Mouse (Mus musculus) embryonic facial prominence, embryonic 13.5 days (tissue): ENCODE results near the gene Iars. TPM values are rescaled to one million over a fixed set of nuclear protein-coding genes. Genes with fewer than 3 reads are reported as not detected.
"Not testable (repeated sequence)": the region's sequence is repeated elsewhere in the genome, so short reads cannot be mapped to it uniquely, and the experiment has no call there.

ENCODE experiments used
- ATAC-seq: fragments of 200-750 bp; cut with Nextera tagmentation; 2 replicates; pipeline ENCODE4 v1.8.0; 2017; ENCODE audit warnings: low read depth; ENCODE audit not compliant: insufficient number of reproducible peaks, insufficient read depth, low FRiP score, low TSS enrichment
- H3K27ac ChIP-seq: fragments of 300-500 bp; sonication (generic); 2 replicates; pipeline ENCODE4 v1.5.1; 2015; ENCODE audit warnings: moderate library complexity, mild to moderate bottlenecking, inconsistent platforms
- H3K27me3 ChIP-seq: fragments of 300-500 bp; sonication (generic); 2 replicates; pipeline ENCODE4 v1.6.1; 2015; ENCODE audit warnings: mild to moderate bottlenecking, inconsistent platforms
- H3K36me3 ChIP-seq: fragments of 300-500 bp; sonication (generic); 2 replicates; pipeline ENCODE4 v1.6.1; 2015; ENCODE audit warnings: mild to moderate bottlenecking, inconsistent platforms
- H3K4me1 ChIP-seq: fragments of 300-500 bp; sonication (generic); 2 replicates; pipeline ENCODE4 v1.6.1; 2015; ENCODE audit warnings: inconsistent platforms
- H3K4me2 ChIP-seq: fragments of 300-500 bp; sonication (generic); 2 replicates; pipeline ENCODE4 v1.6.1; 2015; ENCODE audit warnings: moderate library complexity, mild to moderate bottlenecking, inconsistent platforms
- H3K4me3 ChIP-seq: fragments of 300-500 bp; sonication (generic); 2 replicates; pipeline ENCODE4 v1.5.1; 2015; ENCODE audit warnings: mild to moderate bottlenecking, inconsistent platforms
- H3K9ac ChIP-seq: fragments of 300-500 bp; sonication (generic); 2 replicates; pipeline ENCODE4 v1.6.1; 2015; ENCODE audit warnings: mild to moderate bottlenecking, inconsistent platforms
- H3K9me3 ChIP-seq: fragments of 300-500 bp; sonication (generic); 2 replicates; pipeline ENCODE4 v1.6.1; 2016; ENCODE audit warnings: inconsistent platforms
- WGBS: fragments of 180-500 bp; shearing (Covaris S2); methylation state at CpG from one replicate; pipeline ENCODE4 v1.1.7; 2015; ENCODE audit warnings: mixed read lengths; 5-methylcytosine and 5-hydroxymethylcytosine counted together
- polyA plus RNA-seq: library from polyadenylated mRNA; unstranded; fragments of >200 nt; fragmentation: Nextera tagmentation; extraction: Ambion mirVana; gene quantifications from 2 replicates; pipeline ENCODE4 v1.2.1, GENCODE M21; 2015

Gene Iars
- polyA plus RNA-seq, 1 experiment from 2014 or later: 66.6 TPM

GRCm38 (mm10) chr13:49741285-49742040 lies 59.6 kb downstream of the Iars start:
- no peak overlapping the region for H3K4me2 ChIP-seq
- no peak for ATAC-seq
- H3K36me3 ChIP-seq: no peaks in the 10 kb centered on the region; the same call in 1 of the 2 replicates
- H3K4me1 ChIP-seq: no peaks in the 10 kb centered on the region
- H3K9ac ChIP-seq: no peak overlapping the region
- no peaks in the 10 kb centered on the region for H3K27me3 ChIP-seq
- no peaks in the 10 kb centered on the region for H3K9me3 ChIP-seq
- no peak overlapping the region for H3K27ac ChIP-seq
- 92% methylated on average over 16 of the region's 16 CpGs for WGBS
- no peak overlapping the region for H3K4me3 ChIP-seq

GRCm38 (mm10) chr13:49756591-49756990 lies 74.7 kb downstream of the Iars start:
- WGBS: 90% methylated on average over 9 of the region's 9 CpGs
- H3K4me2 ChIP-seq: no peak overlapping the region
- no peaks in the 10 kb centered on the region for H3K27me3 ChIP-seq
- H3K9me3 ChIP-seq: no peaks in the 10 kb centered on the region
- 0 out of 2 replicates have a peak, but pooled peaks cover 3% of the 10 kb centered on the region for H3K4me1 ChIP-seq
- H3K9ac ChIP-seq: no peak overlapping the region
- H3K36me3 ChIP-seq: no peaks in the 10 kb centered on the region
- no peak for ATAC-seq
- H3K27ac ChIP-seq: no peak overlapping the region
- no peak overlapping the region for H3K4me3 ChIP-seq

GRCm38 (mm10) chr13:49757966-49758365 lies 76.1 kb downstream of the Iars start:
- no peak overlapping the region for H3K9ac ChIP-seq
- no peaks in the 10 kb centered on the region for H3K27me3 ChIP-seq
- H3K4me1 ChIP-seq: 0 out of 2 replicates have a peak, but pooled peaks cover 3% of the 10 kb centered on the region
- no peak overlapping the region for H3K4me2 ChIP-seq
- no peak overlapping the region for H3K27ac ChIP-seq
- H3K9me3 ChIP-seq: no peaks in the 10 kb centered on the region
- no peak for ATAC-seq
- no peak overlapping the region for H3K4me3 ChIP-seq
- WGBS: 80% methylated on average over 4 of the region's 4 CpGs
- H3K36me3 ChIP-seq: no peaks in the 10 kb centered on the region

GRCm38 (mm10) chr13:49760675-49761074 lies 78.8 kb downstream of the Iars start:
- no peaks in the 10 kb centered on the region for H3K27me3 ChIP-seq
- no peak overlapping the region for H3K4me3 ChIP-seq
- H3K9me3 ChIP-seq: no peaks in the 10 kb centered on the region
- no peaks in the 10 kb centered on the region for H3K36me3 ChIP-seq
- H3K9ac ChIP-seq: no peak overlapping the region
- no peak overlapping the region for H3K4me2 ChIP-seq
- no peak overlapping the region for H3K27ac ChIP-seq
- WGBS: 57% methylated on average over 1 of the region's 1 CpGs
- ATAC-seq: no peak
- 0 out of 2 replicates have a peak, but pooled peaks cover 3% of the 10 kb centered on the region for H3K4me1 ChIP-seq

- Histone ChIP-seq H3K36me3 (no peaks in the 10 kb centered on the region), H3K4me1 (0 out of 2 replicates have a peak, but pooled peaks cover 3% of the 10 kb centered on the region), H3K4me3 (no peak overlapping the region), H3K27ac (no peak overlapping the region), H3K4me2 (no peak overlapping the region), H3K27me3 (no peaks in the 10 kb centered on the region), H3K9ac (no peak overlapping the region), H3K9me3 (no peaks in the 10 kb centered on the region)
- no peak for ATAC-seq
- 91% methylated on average over 14 of the region's 14 CpGs for whole genome bisulfite sequencing
Observed at GRCm38 (mm10) chr13:49762208-49762607, 80.3 kb downstream of the Iars start.

GRCm38 (mm10) chr13:49765306-49765705 lies 83.4 kb downstream of the Iars start:
- 92% methylated on average over 8 of the region's 8 CpGs for WGBS
- H3K4me3 ChIP-seq: no peak overlapping the region
- no peaks in the 10 kb centered on the region for H3K27me3 ChIP-seq
- no peak overlapping the region for H3K27ac ChIP-seq
- H3K36me3 ChIP-seq: no peaks in the 10 kb centered on the region
- no peak overlapping the region for H3K4me2 ChIP-seq
- H3K9me3 ChIP-seq: no peaks in the 10 kb centered on the region
- ATAC-seq: no peak
- no peaks in the 10 kb centered on the region for H3K4me1 ChIP-seq
- H3K9ac ChIP-seq: no peak overlapping the region

GRCm38 (mm10) chr13:49766269-49766668 lies 84.4 kb downstream of the Iars start:
- no peak overlapping the region for H3K4me2 ChIP-seq
- H3K4me3 ChIP-seq: no peak overlapping the region
- H3K9ac ChIP-seq: no peak overlapping the region
- H3K4me1 ChIP-seq: no peaks in the 10 kb centered on the region
- H3K27ac ChIP-seq: no peak overlapping the region
- H3K9me3 ChIP-seq: no peaks in the 10 kb centered on the region
- ATAC-seq: no peak
- H3K27me3 ChIP-seq: no peaks in the 10 kb centered on the region
- no peaks in the 10 kb centered on the region for H3K36me3 ChIP-seq
- WGBS: 20% methylated on average over 9 of the region's 9 CpGs

- H3K4me2 ChIP-seq: no peak overlapping the region
- no peak for ATAC-seq
- no peak overlapping the region for H3K9ac ChIP-seq
- no peaks in the 10 kb centered on the region for H3K4me1 ChIP-seq
- no peak overlapping the region for H3K4me3 ChIP-seq
- no peaks in the 10 kb centered on the region for H3K9me3 ChIP-seq
- WGBS: 84% methylated on average over 2 of the region's 2 CpGs
- no peaks in the 10 kb centered on the region for H3K27me3 ChIP-seq
- no peaks in the 10 kb centered on the region for H3K36me3 ChIP-seq
- no peak overlapping the region for H3K27ac ChIP-seq
Observed at GRCm38 (mm10) chr13:49768048-49768447, 86.1 kb downstream of the Iars start.

GRCm38 (mm10) chr13:49769111-49769510 lies 87.2 kb downstream of the Iars start:
- 85% methylated on average over 16 of the region's 16 CpGs for WGBS

GRCm38 (mm10) chr13:49771536-49771935 lies 89.6 kb downstream of the Iars start:
- H3K4me2 ChIP-seq, H3K27ac ChIP-seq, H3K4me3 ChIP-seq, H3K36me3 ChIP-seq, ATAC-seq, H3K27me3 ChIP-seq, H3K4me1 ChIP-seq, H3K9me3 ChIP-seq, H3K9ac ChIP-seq: not testable (repeated sequence)

More at GRCm38 (mm10) chr13:49769111-49769510, 87.2 kb downstream of the Iars start:
- H3K27ac ChIP-seq: no peak overlapping the region
- no peak overlapping the region for H3K4me3 ChIP-seq
- H3K27me3 ChIP-seq: no peaks in the 10 kb centered on the region
- H3K4me1 ChIP-seq: no peaks in the 10 kb centered on the region
- H3K9me3 ChIP-seq: no peaks in the 10 kb centered on the region
- H3K36me3 ChIP-seq: no peaks in the 10 kb centered on the region
- no peak overlapping the region for H3K4me2 ChIP-seq
- H3K9ac ChIP-seq: no peak overlapping the region
- ATAC-seq: no peak
